Mouse (Mus musculus) heart, postnatal 10 days (tissue): ENCODE measurements around the gene BC067074. TPM values are rescaled to one million over a fixed set of nuclear protein-coding genes. Genes with fewer than 3 reads are reported as not detected.

Experiments used
- DNase-seq, 2 experiments: peaks; one replicate each; pipeline ENCODE4 v3.0.0; 2021
- intact Hi-C: fragments of 180-260 bp; cut with DNase I; formaldehyde crosslinking; loops from one replicate; pipeline ENCODE4 v1.15.1; 2025
- total RNA-seq, 2 experiments: library from RNA; stranded (reverse); gene quantifications; 2 replicates each; pipeline ENCODE4 v1.2.3; 2021

Gene BC067074
- total RNA-seq, 2 experiments from 2014 or later: 7.8 to 10.4 TPM

DNA sequence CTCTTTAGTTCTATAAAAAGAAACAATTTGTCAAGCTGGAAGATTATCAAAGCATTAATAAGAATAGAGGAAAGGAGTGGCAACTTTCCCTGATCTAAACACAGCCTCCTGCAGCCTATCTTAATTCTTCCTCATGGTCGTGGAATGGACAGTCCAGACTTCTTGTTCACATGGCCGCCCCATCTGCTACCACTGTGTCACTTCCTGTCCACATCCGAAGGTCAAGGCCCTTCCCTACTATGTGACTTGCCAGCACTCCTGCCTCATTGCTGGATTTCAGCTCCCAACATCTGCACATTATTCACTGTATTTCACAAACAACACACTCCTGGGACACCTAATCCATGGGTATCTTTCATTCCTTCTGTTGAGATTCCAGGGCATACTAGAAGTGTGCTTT lies 128.5 kb downstream of the BC067074 start:
- intact Hi-C loops: no loop called here
- DNase-seq: no peak

GRCm38 (mm10) chr13:113423825-113424224 lies 130.9 kb downstream of the BC067074 start:
- intact Hi-C loops: no loop called here
- DNase-seq: no peak

- intact Hi-C loops: loop anchor here (5.0 kb wide), 1 partner anchor 84 kb away; no protein-coding TSS in a partner anchor
- DNase-seq: no peak
These were observed 132.9 kb downstream of the BC067074 start for GRCm38 (mm10) chr13:113425907-113426306.

Other genes starting within 250 kb of the BC067074 start
- 10 to 100 TPM; 49.0 to 59.0 TPM for gene Gpx8, start 246.7 kb upstream of the BC067074 start, total RNA-seq
- gene Gzma, start 192.2 kb upstream of the BC067074 start, total RNA-seq: under 1 TPM in 1 of 2 experiments, not detected in 1; 0.60 TPM
- 1 to 10 TPM; 1.5 TPM for gene Esm1, start 83.5 kb upstream of the BC067074 start, total RNA-seq
- gene Gzmk, start 67.3 kb upstream of the BC067074 start, total RNA-seq: not detected